Mouse (Mus musculus): ENCODE measurements around the gene Wbp11. TPM values are rescaled to one million over a fixed set of nuclear protein-coding genes. Genes with fewer than 3 reads are reported as not detected.

Wbp11 gene
- polyA plus RNA-seq, 1 experiment from 2014 or later, result 126 TPM

DNA sequence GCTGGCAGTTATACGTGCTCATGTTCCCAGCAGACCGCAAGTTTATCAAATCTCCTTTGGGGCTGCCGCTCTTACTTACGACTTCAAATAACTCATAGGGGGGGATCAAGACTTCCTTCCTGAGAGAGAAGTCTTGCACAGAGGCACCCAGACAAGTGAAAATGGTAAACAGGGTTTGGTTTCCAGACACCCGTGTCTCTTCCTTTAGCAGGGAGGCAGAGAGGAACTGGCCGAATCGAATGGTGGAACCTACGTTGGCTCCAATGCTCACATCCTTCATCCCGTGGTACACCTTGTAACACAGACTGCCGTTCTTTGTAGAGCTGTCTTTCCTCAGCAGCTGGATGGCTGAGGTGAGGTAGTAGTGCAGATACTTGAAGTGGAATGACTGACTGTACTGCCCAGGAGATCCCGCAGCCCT is 26.3 kb upstream of the Wbp11 start:
- 90% methylated on average over 11 of the region's 11 CpGs for WGBS
- Histone ChIP-seq H3K4me3 (no peak overlapping the region), H3K4me2 (replicated peaks) (no peak overlapping the region), H3K9ac (replicated peaks) (no peak overlapping the region), H3K9me3 (no peaks in the 10 kb centered on the region), H3K27me3 (no peaks in the 10 kb centered on the region), H3K36me3 (no peaks in the 10 kb centered on the region), H3K27ac (replicated peaks) (no peak overlapping the region), H3K4me1 (no peaks in the 10 kb centered on the region; the same call in 1 of the 2 replicates)
- ATAC-seq (ENCODE audit: low FRiP score, low read depth), result no peak

DNA sequence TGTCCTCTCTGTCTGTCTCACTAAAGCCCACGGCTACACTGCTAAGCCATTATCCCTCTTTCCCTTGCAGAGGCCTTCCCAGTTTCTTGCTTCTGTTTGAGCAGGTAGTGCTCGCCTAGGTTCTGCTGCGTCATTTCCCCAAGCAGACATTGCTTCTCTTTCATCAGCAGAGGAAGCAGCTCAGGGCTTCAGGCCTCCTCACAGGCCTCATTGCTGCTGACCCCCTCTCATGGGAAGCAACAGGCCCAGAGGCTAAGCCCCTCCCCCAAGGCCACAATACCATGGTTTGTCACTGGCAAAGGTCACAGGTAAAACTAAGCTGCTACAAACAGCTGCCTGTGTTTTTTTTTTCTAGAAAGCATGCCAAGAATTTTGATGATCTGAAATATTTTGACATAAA is 24.7 kb upstream of the Wbp11 start:
- ATAC-seq (ENCODE audit: low FRiP score, low read depth), result no peak
- H3K27ac ChIP-seq (replicated peaks), result no peak overlapping the region
- 62% methylated on average over 3 of the region's 3 CpGs for WGBS

DNA sequence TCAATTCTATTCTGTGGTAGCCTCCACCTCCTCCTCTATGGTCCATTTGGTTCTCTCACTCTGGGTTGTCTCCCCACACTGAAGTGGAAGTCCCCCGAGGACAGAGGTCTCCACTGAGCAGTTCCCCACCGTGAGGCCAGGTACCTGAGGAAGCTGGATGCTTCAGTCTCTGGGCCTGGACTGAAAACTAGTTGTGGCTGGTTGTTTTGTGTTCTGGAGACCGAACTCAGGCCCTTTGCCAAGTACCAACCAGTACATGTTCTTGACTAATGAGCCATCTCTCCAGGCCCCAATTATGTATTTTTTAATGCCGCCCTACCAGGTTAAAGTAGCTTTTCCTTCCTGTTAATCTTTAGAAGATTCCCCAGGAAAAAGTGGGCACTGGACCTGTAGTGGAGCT is 24.3 kb upstream of the Wbp11 start:
- no peak overlapping the region for H3K4me3 ChIP-seq
- 87% methylated on average over 4 of the region's 4 CpGs for WGBS
- no peak overlapping the region for H3K9ac ChIP-seq (replicated peaks)
- H3K27me3 ChIP-seq, result no peaks in the 10 kb centered on the region
- no peaks in the 10 kb centered on the region; the same call in 1 of the 2 replicates for H3K4me1 ChIP-seq
- no peak for ATAC-seq (ENCODE audit: low FRiP score, low read depth)
- H3K27ac ChIP-seq (replicated peaks), result no peak overlapping the region
- H3K9me3 ChIP-seq, result no peaks in the 10 kb centered on the region
- no peak overlapping the region for H3K4me2 ChIP-seq (replicated peaks)
- no peaks in the 10 kb centered on the region for H3K36me3 ChIP-seq

More for the DNA sequence above, 24.7 kb upstream of the Wbp11 start:
- Histone ChIP-seq H3K9ac (replicated peaks) (no peak overlapping the region), H3K9me3 (no peaks in the 10 kb centered on the region), H3K4me3 (no peak overlapping the region), H3K4me2 (replicated peaks) (no peak overlapping the region), H3K4me1 (no peaks in the 10 kb centered on the region; the same call in 1 of the 2 replicates), H3K27me3 (no peaks in the 10 kb centered on the region), H3K36me3 (no peaks in the 10 kb centered on the region)

DNA sequence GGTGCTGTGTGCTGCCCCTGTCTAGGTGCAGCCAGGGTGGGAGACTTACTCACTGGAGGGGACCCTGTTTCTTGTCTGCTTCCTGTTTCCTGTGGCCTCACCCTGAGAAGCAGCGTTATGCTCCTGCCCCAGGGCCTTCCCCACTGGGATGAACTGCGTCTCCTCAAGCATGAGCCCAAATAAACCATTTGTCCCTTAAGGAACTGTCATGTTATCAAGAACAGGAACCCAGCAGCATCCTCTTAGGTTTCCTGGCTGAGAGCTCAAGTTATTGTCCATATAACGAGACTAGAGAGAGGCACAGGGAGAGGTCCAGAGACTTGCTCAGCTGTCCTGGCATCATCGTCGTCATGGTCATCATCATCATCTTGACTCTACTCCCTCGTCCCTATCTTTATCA is 22.2 kb upstream of the Wbp11 start:
- Histone ChIP-seq H3K9me3 (no peaks in the 10 kb centered on the region), H3K4me3 (no peak overlapping the region), H3K4me2 (replicated peaks) (no peak overlapping the region), H3K27me3 (no peaks in the 10 kb centered on the region), H3K36me3 (no peaks in the 10 kb centered on the region), H3K9ac (replicated peaks) (no peak overlapping the region), H3K27ac (replicated peaks) (no peak overlapping the region), H3K4me1 (no peaks in the 10 kb centered on the region; the same call in 1 of the 2 replicates)
- no peak for ATAC-seq (ENCODE audit: low FRiP score, low read depth)
- WGBS, result 86% methylated on average over 6 of the region's 6 CpGs

DNA sequence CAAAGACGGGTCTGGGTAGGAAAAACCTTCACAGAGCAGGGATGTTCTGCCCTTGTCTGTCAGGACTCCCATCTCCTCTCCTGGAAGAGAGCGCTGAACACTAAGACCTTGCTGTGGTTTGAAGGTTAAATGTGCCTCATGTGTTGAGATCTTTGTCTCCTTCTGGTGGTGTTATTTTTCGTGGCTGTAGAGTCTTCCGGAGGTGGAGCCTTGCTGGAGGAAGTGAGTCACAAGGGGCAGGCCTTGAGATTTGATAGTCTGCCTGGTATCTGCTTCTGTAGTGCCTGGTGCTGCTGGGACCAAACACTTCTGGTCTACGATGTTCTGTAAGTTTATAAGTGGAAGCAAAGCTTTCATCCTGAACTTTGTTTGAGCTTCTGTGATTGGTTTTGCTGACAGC is 20.9 kb upstream of the Wbp11 start:
- H3K4me3 ChIP-seq, result no peak overlapping the region
- WGBS, result 92% methylated on average over 5 of the region's 5 CpGs

DNA sequence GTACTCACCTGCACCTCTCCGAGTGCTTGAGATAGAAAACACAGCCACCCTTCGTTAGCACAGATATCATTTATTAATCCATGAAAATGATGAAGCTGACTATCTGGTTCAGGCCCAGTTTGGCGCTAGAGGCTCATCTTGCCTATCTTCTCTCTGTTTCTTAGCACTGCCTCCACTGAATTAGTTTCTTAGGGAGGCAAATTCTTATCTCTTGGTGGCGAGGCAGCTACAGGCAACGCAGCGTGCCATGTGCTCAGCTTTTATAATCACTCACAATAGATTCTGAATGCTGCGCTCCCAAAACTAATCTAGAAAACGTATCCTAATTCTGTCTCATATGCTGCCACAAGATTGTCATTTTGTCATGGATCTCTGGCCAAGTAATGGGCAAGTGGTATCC is 20.4 kb upstream of the Wbp11 start:
- H3K27me3 ChIP-seq, result no peaks in the 10 kb centered on the region
- H3K4me1 ChIP-seq, result no peaks in the 10 kb centered on the region; the same call in 1 of the 2 replicates
- no peak overlapping the region for H3K4me3 ChIP-seq
- H3K9ac ChIP-seq (replicated peaks), result no peak overlapping the region
- H3K4me2 ChIP-seq (replicated peaks), result no peak overlapping the region
- WGBS, result 86% methylated on average over 8 of the region's 8 CpGs
- ATAC-seq (ENCODE audit: low FRiP score, low read depth), result no peak
- no peaks in the 10 kb centered on the region for H3K36me3 ChIP-seq
- H3K27ac ChIP-seq (replicated peaks), result no peak overlapping the region
- H3K9me3 ChIP-seq, result no peaks in the 10 kb centered on the region

More for the DNA sequence above, 20.9 kb upstream of the Wbp11 start:
- Histone ChIP-seq H3K4me1 (no peaks in the 10 kb centered on the region; the same call in 1 of the 2 replicates), H3K27me3 (no peaks in the 10 kb centered on the region), H3K9me3 (no peaks in the 10 kb centered on the region), H3K27ac (replicated peaks) (no peak overlapping the region), H3K36me3 (no peaks in the 10 kb centered on the region), H3K9ac (replicated peaks) (no peak overlapping the region), H3K4me2 (replicated peaks) (no peak overlapping the region)
- no peak for ATAC-seq (ENCODE audit: low FRiP score, low read depth)

DNA sequence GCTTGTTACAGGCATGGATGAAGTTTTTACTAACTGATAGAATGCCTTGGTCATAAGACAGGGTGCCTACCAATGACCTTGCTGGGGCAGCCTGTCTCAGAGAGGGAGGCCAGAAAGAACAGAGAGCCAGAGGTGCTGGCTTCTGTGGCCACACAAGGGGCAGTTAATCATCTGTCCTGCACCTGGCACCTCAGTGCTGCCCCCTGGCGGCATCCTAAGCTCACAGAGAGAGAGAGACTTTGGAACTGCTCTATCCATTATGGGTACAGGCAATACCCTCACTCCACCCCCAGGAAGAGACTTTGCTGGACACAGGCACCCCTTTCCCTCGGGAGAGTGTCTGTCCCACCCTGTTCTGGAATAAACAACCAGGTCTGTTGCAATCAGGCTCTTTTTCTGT is 19.8 kb upstream of the Wbp11 start:
- Histone ChIP-seq H3K4me2 (replicated peaks) (no peak overlapping the region), H3K27me3 (no peaks in the 10 kb centered on the region), H3K9ac (replicated peaks) (no peak overlapping the region), H3K36me3 (no peaks in the 10 kb centered on the region), H3K27ac (replicated peaks) (no peak overlapping the region), H3K4me1 (no peaks in the 10 kb centered on the region; the same call in 1 of the 2 replicates), H3K4me3 (no peak overlapping the region), H3K9me3 (no peaks in the 10 kb centered on the region)
- 28% methylated on average over 2 of the region's 2 CpGs for WGBS
- no peak for ATAC-seq (ENCODE audit: low FRiP score, low read depth)

DNA sequence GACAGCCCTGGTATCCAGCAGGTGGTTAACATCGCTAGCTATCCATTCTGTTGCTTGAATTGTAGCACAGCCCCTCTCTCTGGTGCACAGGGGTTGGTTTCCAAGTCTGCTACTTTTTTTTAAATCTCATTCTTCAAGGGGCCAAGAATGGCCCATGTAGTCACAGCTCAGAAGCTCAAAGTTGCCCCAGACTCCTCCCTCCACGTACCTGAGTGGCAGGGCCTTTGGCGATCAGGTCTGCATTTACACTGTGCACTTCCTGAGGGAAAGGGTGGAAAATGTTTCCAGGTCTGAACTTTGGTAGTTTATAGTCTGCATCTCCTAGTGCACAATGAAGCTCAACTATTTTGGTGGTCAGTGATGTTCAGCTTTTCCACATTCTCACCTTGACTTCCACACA is 19.2 kb upstream of the Wbp11 start:
- Histone ChIP-seq H3K4me1 (no peaks in the 10 kb centered on the region), H3K36me3 (no peaks in the 10 kb centered on the region), H3K27me3 (no peaks in the 10 kb centered on the region), H3K9ac (replicated peaks) (no peak overlapping the region), H3K9me3 (no peaks in the 10 kb centered on the region), H3K4me2 (replicated peaks) (no peak overlapping the region), H3K27ac (replicated peaks) (no peak overlapping the region), H3K4me3 (no peak overlapping the region)
- 96% methylated on average over 3 of the region's 3 CpGs for WGBS
- no peak for ATAC-seq (ENCODE audit: low FRiP score, low read depth)

DNA sequence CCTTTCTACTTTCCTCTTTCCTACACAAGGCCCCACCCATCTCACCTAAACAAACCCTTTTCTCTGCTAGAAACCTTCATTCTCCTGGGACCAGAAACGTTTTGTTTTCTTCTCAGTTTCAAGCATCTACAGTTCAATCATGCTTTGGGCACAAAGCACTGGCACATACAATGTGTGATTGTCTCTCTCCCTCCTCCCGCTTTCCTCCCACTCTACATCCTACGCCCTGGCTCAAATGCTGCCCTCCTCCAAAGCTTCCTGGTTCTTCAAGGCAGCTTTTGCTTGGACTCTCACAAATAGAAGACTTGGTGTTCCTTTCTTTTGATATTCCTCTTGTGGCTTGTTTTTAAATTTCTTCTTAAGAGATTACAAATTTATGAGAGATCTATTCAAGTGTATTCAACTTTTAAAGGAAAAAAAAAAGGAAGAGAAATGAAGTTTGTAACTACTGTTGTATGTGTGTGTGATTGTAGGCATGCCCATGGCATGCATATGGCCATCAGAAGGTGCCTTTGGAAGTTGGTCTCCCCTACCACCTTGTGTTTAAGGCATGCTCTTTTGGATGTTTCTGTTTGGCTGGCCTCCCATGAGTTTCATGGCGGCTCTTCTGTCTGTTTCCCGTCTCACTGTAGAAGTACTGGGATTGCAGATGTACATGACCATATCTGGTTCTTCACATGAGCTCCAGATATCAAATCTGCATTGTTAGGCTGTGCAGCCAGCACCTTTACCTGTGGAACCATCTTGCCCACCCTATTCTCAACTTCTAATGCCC is 17.9 kb upstream of the Wbp11 start:
- Histone ChIP-seq H3K27me3 (no peaks in the 10 kb centered on the region), H3K4me1 (no peaks in the 10 kb centered on the region), H3K4me2 (replicated peaks) (no peak overlapping the region), H3K9ac (replicated peaks) (no peak overlapping the region), H3K36me3 (no peaks in the 10 kb centered on the region), H3K27ac (replicated peaks) (no peak overlapping the region), H3K4me3 (no peak overlapping the region), H3K9me3 (no peaks in the 10 kb centered on the region)
- no peak for ATAC-seq (ENCODE audit: low FRiP score, low read depth)
- 70% methylated on average over 5 of the region's 5 CpGs for WGBS

DNA sequence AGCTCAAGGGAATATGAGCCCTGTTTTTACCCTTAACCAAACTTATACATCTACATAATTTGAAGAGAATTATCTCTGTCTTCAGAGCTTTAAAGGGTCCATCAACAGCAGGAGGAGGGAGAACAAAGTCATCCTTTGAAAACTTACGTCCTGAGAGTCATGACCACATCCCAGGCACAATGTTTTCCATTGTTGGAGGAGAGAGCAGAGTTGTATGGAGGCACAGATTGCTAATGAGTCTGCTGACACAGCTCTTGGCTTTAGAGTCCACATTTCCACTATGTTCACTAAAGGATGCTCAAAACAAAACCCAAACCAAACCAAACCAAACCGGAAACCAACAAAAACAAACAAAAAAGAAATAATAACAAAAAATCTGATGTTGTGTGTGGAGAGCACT is 16.9 kb upstream of the Wbp11 start:
- H3K4me3 ChIP-seq, result no peak overlapping the region
- H3K27me3 ChIP-seq, result no peaks in the 10 kb centered on the region
- WGBS, result 68% methylated on average over 2 of the region's 2 CpGs
- H3K9me3 ChIP-seq, result no peaks in the 10 kb centered on the region
- no peaks in the 10 kb centered on the region for H3K4me1 ChIP-seq
- H3K4me2 ChIP-seq (replicated peaks), result no peak overlapping the region
- no peak overlapping the region for H3K9ac ChIP-seq (replicated peaks)
- ATAC-seq (ENCODE audit: low FRiP score, low read depth), result no peak
- no peak overlapping the region for H3K27ac ChIP-seq (replicated peaks)
- H3K36me3 ChIP-seq, result no peaks in the 10 kb centered on the region

DNA sequence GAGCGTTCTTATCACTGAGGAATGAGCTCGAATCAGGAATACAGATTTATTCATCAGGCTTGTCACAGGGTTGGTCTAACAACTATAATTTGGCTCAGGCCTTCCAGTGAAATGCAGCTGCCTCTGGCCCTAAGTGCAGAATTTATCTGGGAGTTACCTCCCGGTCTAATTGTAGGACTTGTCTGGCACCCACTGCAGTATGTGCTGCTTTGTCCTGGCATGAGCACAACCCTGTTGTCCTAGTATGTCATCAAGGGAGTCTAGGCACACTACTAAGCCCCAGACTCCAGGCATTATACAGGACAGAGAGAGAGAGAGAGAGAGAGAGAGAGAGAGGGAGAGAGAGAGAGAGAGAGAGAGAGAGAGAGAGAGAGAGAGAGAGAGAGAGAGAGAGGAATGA is 9.3 kb upstream of the Wbp11 start:
- no peak for ATAC-seq (ENCODE audit: low FRiP score, low read depth)
- H3K27me3 ChIP-seq, result peaks cover 4% of the 10 kb centered on the region; the same call in 1 of the 2 replicates
- H3K4me3 ChIP-seq, result no peak overlapping the region
- no peaks in the 10 kb centered on the region for H3K4me1 ChIP-seq
- no peak overlapping the region for H3K9ac ChIP-seq (replicated peaks)
- H3K9me3 ChIP-seq, result no peaks in the 10 kb centered on the region
- WGBS, result 86% methylated on average over 3 of the region's 3 CpGs
- H3K36me3 ChIP-seq, result no peaks in the 10 kb centered on the region
- H3K27ac ChIP-seq (replicated peaks), result no peak overlapping the region
- no peak overlapping the region for H3K4me2 ChIP-seq (replicated peaks)

DNA sequence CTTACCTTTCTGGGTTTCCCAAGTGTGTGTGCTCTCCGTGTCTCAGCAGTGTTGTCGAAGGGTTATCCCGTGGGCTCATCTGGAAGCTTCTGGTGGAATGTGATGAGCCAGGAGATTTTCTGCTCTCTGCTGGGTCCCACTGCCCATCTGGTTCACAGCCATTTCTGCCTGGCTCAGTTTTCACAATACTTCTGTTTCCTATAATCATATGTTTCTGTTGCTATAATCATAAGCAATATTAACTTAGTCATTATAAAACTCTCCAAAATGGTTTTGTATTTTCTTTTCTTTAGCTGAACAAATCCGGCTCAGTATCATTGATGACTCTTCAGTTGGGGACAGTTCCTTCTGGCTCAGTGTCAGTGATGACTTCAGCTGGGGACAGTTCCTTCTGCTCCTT is 7.3 kb upstream of the Wbp11 start, which contains the start of gene Smco3:
Gene Smco3, minus strand, starts transcription at position 101 of the 400 bp plus-strand sequence.
- Histone ChIP-seq H3K9me3 (no peaks in the 10 kb centered on the region), H3K4me2 (replicated peaks) (no peak within 1 kb of the TSS), H3K9ac (replicated peaks) (no peak within 1 kb of the TSS), H3K27me3 (peaks cover 13% of the 10 kb centered on the region; the same call in 1 of the 2 replicates), H3K27ac (replicated peaks) (no peak within 1 kb of the TSS), H3K36me3 (no peaks in the 10 kb centered on the region), H3K4me1 (no peaks in the 10 kb centered on the region), H3K4me3 (no peak within 1 kb of the TSS)
- no peak for ATAC-seq (ENCODE audit: low FRiP score, low read depth)
- 59% methylated on average over 4 of the region's 4 CpGs for WGBS

Measured in midbrain, embryonic 12.5 days (tissue).